Mouse (Mus musculus) cerebellum, postnatal 14 days (tissue): ENCODE data around the gene Tmem131l.

ENCODE experiments used
- DNase-seq, 2 experiments: peaks; one replicate each; pipeline ENCODE4 v3.0.0; 2021; ENCODE audit warnings: mixed read lengths in 2 of 2

Gene Tmem131l

DNA sequence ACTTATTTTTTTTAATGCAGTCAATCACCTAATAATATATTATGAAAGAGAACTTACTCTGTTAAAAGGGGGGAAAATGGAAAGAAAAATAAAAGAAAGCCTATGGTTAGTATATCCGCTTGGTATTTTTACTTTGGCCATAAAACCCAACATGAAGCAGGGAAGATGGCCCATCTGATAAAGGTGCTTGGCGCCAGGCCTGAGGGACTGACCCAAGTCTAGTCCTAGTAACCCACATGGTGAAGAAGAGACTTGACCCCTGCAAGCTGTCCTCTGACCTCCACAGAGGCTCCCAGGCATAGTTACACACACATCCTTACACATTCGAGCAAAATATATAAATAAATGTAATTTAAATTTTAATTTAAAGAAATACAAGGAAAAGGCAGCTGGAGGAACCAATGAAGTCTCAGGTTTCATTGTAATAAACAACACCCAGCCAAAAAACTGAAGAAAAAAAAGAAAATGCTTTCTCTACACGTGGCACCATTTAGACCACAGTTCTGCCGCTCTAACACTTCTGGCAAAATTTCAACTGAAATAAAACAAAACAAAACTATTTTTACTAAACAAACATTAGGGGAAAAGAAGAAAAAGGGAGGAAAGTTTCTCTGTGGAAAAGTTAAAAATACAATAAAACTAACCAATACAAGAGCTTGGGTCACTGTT, 28.8 kb downstream of the Tmem131l start:
- DNase-seq, result no peak

GRCm38 (mm10) chr3:84005989-84006388, 34.0 kb downstream of the Tmem131l start:
- DNase-seq, result no peak

- no peak for DNase-seq
Observed at GRCm38 (mm10) chr3:84004330-84005090, 35.5 kb downstream of the Tmem131l start.

GRCm38 (mm10) chr3:84002433-84003090, 37.4 kb downstream of the Tmem131l start:
- DNase-seq, result no peak

DNA sequence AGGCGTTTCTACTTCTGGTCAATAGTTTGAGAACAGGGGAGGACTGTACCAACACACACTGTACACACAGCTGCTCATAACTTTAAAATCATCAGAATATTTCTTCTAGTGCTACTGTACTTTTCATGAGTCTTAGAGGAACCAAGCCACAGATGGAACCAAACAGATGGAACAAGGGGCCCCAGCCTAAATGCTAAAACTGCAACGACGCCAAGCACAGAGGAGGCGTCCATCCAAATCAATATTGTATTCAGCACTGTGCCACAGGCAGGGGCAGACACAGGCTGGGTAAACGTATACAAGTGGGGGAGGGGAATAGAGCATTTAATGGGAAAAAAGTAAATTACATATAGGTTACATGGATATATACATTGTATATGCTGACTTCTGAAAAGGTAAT, 42.4 kb downstream of the Tmem131l start:
- peak in 1 of 2 experiments; percentile 32 for DNase-seq

GRCm38 (mm10) chr3:83997036-83997435, 42.9 kb downstream of the Tmem131l start:
- no peak for DNase-seq

- no peak for DNase-seq
Observed at GRCm38 (mm10) chr3:83996086-83996485, 43.9 kb downstream of the Tmem131l start.

- DNase-seq, result peak; percentile 44 to 70
Observed at GRCm38 (mm10) chr3:83995254-83995830, 44.6 kb downstream of the Tmem131l start.

GRCm38 (mm10) chr3:83994217-83994839, 45.6 kb downstream of the Tmem131l start:
- no peak for DNase-seq

GRCm38 (mm10) chr3:83993089-83993516, 46.9 kb downstream of the Tmem131l start:
- peak; percentile 85 to 87 for DNase-seq

- DNase-seq, result no peak
Observed at GRCm38 (mm10) chr3:83991691-83992524, 48.1 kb downstream of the Tmem131l start.

GRCm38 (mm10) chr3:83988214-83988613, 51.8 kb downstream of the Tmem131l start:
- no peak for DNase-seq

DNA sequence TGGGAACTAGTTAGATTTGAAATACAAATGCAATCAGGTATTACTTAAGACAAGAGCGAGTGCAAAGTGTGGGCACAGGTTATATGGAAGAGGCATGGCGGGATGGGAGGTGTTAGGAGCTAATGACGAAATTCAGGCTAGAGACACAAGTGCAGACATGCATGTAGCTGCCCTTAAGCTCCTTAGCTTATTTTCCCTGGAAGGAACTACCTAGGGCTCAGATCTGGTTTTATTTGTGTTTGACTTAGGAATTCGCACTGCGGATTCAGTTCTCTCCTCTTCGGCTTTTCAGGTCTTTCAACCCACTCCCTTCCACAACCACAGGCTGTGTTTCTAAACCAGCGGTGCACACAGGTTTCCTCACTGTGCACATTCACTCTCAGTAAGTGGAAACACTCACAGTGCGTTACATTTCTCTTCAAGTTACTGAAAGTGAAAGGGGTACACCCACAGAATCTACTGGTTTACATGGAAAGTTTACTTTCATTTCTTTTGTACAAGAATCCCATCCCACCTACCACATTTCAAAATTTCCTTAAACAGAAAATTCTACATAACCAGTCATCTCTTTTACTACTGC, 52.4 kb downstream of the Tmem131l start:
- no peak for DNase-seq

DNA sequence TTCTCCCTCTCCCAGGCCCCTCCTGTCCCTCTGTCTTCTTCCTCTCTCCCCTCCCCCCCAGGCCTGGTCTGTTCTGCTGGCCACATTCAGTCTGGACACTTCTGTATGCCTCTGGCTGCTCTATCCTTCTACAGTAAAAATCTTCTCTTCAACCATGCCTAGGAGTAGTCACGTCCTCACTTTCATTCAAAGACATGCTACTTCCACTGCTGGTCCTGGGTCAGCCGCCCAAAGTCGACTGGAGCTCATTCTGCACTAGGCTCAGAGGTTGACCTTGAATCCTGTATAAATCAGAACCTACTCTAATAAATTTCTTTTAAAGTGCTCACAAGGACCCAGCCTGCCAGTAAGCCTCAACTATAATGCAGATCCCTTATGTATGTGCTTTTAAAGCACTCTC, 53.2 kb downstream of the Tmem131l start:
- DNase-seq, result no peak

- no peak for DNase-seq
Observed at GRCm38 (mm10) chr3:83985426-83985825, 54.5 kb downstream of the Tmem131l start.

GRCm38 (mm10) chr3:83984379-83984778, 55.6 kb downstream of the Tmem131l start:
- no peak for DNase-seq

DNA sequence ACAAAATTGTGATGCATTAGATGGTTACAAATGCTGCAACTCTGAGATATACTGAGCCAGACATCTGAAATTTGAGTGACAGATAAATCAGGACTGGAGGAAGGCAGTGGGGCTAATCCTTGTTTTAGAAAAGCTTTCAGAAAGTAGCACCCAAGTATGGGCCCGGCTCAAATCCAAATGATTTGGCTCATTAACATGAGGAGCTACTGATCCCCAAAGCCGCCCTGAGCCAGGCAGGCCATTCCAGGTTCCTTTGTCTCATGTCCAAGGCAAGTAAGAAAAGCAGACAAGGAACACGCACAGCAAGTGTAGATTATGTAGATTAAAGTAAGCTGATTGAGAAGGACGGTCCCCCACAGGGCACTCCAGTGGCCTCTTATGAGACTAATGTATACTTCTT, 57.2 kb downstream of the Tmem131l start:
- no peak for DNase-seq

GRCm38 (mm10) chr3:83980231-83980872, 59.6 kb downstream of the Tmem131l start:
- no peak for DNase-seq

DNA sequence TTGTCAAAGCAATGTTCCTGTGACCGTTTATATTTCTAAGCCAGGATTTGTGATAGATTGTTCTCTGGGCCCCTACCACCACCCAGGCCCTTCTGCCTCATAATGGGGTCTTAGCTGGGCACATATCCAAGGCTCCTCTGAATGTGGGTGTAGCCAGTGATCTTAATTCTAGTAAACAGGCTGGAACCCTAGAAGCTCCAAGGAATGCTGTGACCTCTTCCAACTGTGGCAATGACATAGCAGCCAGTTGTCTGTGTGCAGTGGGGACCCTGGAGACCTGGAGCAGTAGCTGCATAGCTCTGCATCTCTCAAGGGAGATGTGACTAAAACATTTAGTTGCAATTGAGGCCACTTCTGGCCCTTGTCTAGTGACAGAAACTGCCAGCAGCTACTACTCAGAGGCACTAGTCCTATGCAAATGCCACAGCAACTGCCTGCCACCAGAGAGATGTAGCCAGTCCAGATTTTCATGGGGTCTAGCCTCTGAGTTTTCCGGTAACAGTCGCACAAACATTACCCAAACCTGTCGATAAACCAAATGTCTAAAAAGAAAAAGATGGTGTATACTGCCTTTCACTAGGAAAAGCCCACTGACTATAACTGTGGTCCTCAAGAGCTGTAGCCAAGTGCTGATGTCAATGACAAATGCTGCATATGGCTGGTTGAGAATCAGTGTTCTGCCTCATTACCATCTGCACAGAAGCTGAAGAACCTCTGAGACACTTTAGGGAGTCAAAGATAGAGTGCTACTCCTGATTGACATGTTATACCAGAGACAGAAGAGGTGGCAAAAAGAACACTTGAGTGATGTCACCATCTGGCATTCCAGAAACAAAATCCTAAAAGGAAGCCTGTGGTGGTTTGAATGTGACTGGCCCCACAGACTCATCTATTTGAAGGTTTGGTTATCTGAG, 61.2 kb downstream of the Tmem131l start:
- DNase-seq, result no peak

GRCm38 (mm10) chr3:83977817-83978216, 62.2 kb downstream of the Tmem131l start:
- no peak for DNase-seq
